8 mouse cellular contexts compared by ENCODE assay signal in the genomic region with DNA sequence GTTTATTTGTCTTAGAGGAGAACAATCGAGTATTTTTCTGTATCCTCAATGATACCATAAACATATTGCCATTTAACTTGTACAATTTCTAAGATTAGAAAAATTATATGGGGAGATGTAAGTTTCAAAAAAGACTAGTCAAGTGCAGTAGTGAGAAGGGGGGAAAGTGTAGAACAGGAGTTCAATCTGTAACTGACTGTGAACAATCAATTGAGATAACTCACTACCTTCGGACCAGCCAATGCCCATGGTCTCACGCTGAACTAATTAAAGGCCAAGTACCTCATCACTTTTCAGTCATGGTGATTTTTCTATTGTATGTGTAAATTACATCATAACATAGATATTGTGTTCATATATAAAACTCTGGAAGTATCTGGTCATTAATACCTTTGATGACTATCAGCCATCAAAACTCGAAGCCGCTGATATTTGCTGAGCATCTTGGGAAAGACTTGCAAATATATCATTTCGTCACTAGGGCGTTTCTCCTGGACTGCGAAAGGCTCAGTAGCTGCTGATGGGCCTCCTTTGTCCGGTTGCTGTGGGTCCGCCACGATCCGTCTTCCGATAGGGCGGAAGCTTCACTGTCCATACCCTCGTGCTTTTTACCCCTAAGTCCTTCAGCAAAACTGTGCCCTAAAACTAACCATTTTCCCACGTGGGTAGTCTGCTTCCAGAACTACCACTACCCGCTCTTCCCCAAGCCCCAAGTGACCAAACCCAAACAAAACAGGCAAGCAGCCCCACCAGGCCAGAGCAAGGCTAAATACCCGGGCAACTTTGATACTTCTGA. TPM values are rescaled to one million over a fixed set of nuclear protein-coding genes. Genes with fewer than 3 reads are reported as not detected.
A peak's percentile ranks its signal among the peaks of the same experiment; 100 is the strongest.
DNase-seq lines count a peak whose midpoint lies in the region; ATAC-seq and TF ChIP-seq lines count a peak whose summit lies in the region.

No protein-coding gene starts in this region.

- peak; percentile 92 for ATAC-seq in embryonic facial prominence, embryonic 15.5 days (ENCODE audit: insufficient number of reproducible peaks, low FRiP score, low TSS enrichment, low read depth)
- ATAC-seq in limb, embryonic 14.5 days (ENCODE audit: low FRiP score, low read depth), result peak; percentile 93
- peak; percentile 95 for ATAC-seq in midbrain, embryonic 16.5 days

- peak overlapping the region; percentile 74 for H3K27ac ChIP-seq in bone marrow, adult 2 months (ENCODE audit: control insufficient read depth, insufficient read depth, low read depth, low read length, poor library complexity)
- H3K27ac ChIP-seq in embryonic facial prominence, embryonic 15.5 days (replicated peaks), result peak overlapping the region; percentile 95
- peak overlapping the region; percentile 94 for H3K27ac ChIP-seq in limb, embryonic 14.5 days (replicated peaks; ENCODE audit: low read depth, low read length)
- peak overlapping the region; percentile 96 for H3K27ac ChIP-seq in midbrain, embryonic 16.5 days (ENCODE audit: low read length)
- H3K27ac ChIP-seq in spleen, adult 2 months (ENCODE audit: insufficient read depth, low read length), result peak overlapping the region; percentile 87

- WGBS in bone marrow, adult 2 months, result under 1% methylated on average over 18 of the region's 18 CpGs
- WGBS in embryonic facial prominence, embryonic 15.5 days, result 2% methylated on average over 18 of the region's 18 CpGs
- WGBS in limb, embryonic 14.5 days, result under 1% methylated on average over 18 of the region's 18 CpGs
- under 1% methylated on average over 18 of the region's 18 CpGs for WGBS in midbrain, embryonic 16.5 days
- 2% methylated on average over 18 of the region's 18 CpGs for WGBS in spleen, adult 2 months

- peak overlapping the region; percentile 60 for H3K9ac ChIP-seq in embryonic facial prominence, embryonic 15.5 days
- H3K9ac ChIP-seq in limb, embryonic 14.5 days (ENCODE audit: low read depth, low read length, severe bottlenecking), result peak overlapping the region; percentile 78
- peak overlapping the region; percentile 83 for H3K9ac ChIP-seq in midbrain, embryonic 16.5 days (ENCODE audit: low read depth, low read length)

- H3K9me3 ChIP-seq in embryonic facial prominence, embryonic 15.5 days (replicated peaks), result no peaks in the 10 kb centered on the region
- no peaks in the 10 kb centered on the region for H3K9me3 ChIP-seq in limb, embryonic 14.5 days (ENCODE audit: control insufficient read depth, low read length)
- H3K9me3 ChIP-seq in midbrain, embryonic 16.5 days (replicated peaks; ENCODE audit: control insufficient read depth, low read length, poor library complexity, severe bottlenecking), result no peaks in the 10 kb centered on the region

- H3K4me1 ChIP-seq in bone marrow, adult 2 months (ENCODE audit: control insufficient read depth, insufficient read depth, low read length), result no peaks in the 10 kb centered on the region; the same call in 1 of the 2 replicates
- H3K4me1 ChIP-seq in embryonic facial prominence, embryonic 15.5 days, result peaks cover 5% of the 10 kb centered on the region; the same call in 1 of the 2 replicates
- 0 out of 2 replicates have a peak, but pooled peaks cover 5% of the 10 kb centered on the region for H3K4me1 ChIP-seq in limb, embryonic 14.5 days (ENCODE audit: control insufficient read depth, insufficient read depth, low read length)
- peaks cover 11% of the 10 kb centered on the region for H3K4me1 ChIP-seq in midbrain, embryonic 16.5 days (ENCODE audit: control insufficient read depth, insufficient read depth, low read length)
- H3K4me1 ChIP-seq in spleen, adult 2 months (ENCODE audit: control insufficient read depth, insufficient read depth, insufficient read length), result peaks cover 4% of the 10 kb centered on the region; the same call in 1 of the 2 replicates

- no peaks in the 10 kb centered on the region for H3K27me3 ChIP-seq in embryonic facial prominence, embryonic 15.5 days
- H3K27me3 ChIP-seq in limb, embryonic 14.5 days (ENCODE audit: control insufficient read depth, insufficient read depth, low read length), result no peaks in the 10 kb centered on the region
- no peaks in the 10 kb centered on the region for H3K27me3 ChIP-seq in midbrain, embryonic 16.5 days (ENCODE audit: control insufficient read depth, insufficient read depth, low read depth, low read length)
- no peaks in the 10 kb centered on the region for H3K27me3 ChIP-seq in spleen, adult 2 months (ENCODE audit: control insufficient read depth, insufficient read depth, low read length)

- H3K4me3 ChIP-seq in bone marrow, adult 2 months (replicated peaks; ENCODE audit: control insufficient read depth, low read depth, low read length), result peak overlapping the region; percentile 70
- H3K4me3 ChIP-seq in embryonic facial prominence, embryonic 15.5 days (replicated peaks), result peak overlapping the region; percentile 58
- H3K4me3 ChIP-seq in limb, embryonic 14.5 days (replicated peaks; ENCODE audit: low read length), result peak overlapping the region; percentile 49
- H3K4me3 ChIP-seq in midbrain, embryonic 16.5 days (ENCODE audit: low read depth, low read length), result peak overlapping the region; percentile 52
- peak overlapping the region; percentile 64 for H3K4me3 ChIP-seq in spleen, adult 2 months (ENCODE audit: extremely low read depth, insufficient read depth, insufficient read length)

- no peaks in the 10 kb centered on the region for H3K36me3 ChIP-seq in embryonic facial prominence, embryonic 15.5 days
- H3K36me3 ChIP-seq in limb, embryonic 14.5 days (ENCODE audit: control insufficient read depth, insufficient read depth, low read length), result no peaks in the 10 kb centered on the region
- H3K36me3 ChIP-seq in midbrain, embryonic 16.5 days (ENCODE audit: control insufficient read depth, insufficient read depth, low read length), result no peaks in the 10 kb centered on the region
- H3K36me3 ChIP-seq in spleen, adult 2 months (ENCODE audit: control insufficient read depth, insufficient read depth, low read length), result no peaks in the 10 kb centered on the region

- DNase-seq in 416B (ENCODE audit: low read depth), result peak; percentile 95
- DNase-seq in heart, adult 9 months (ENCODE audit: low spot score in 2 of 2), result peak; percentile 90 to 93
- DNase-seq in kidney, adult 9 months, result peak; percentile 93
- DNase-seq in limb, embryonic 14.5 days (ENCODE audit: low spot score), result peak; percentile 92
- DNase-seq in spleen, adult 2 months (ENCODE audit: low read depth in 1 of 2, low spot score in 2 of 2), result peak; percentile 69 to 80

- peak; percentile 81 for TF ChIP-seq POLR2A in bone marrow, adult 2 months (IDR thresholded peaks at IDR 0.05; ENCODE audit: borderline replicate concordance, control insufficient read depth, low read depth, low read length)
- TF ChIP-seq POLR2A in limb, embryonic 14.5 days (IDR thresholded peaks at IDR 0.05; ENCODE audit: borderline replicate concordance, extremely low read depth, insufficient read depth, insufficient read length), result peak; percentile 86; the same call in 1 of the 2 replicates
- peak; percentile 91 for TF ChIP-seq POLR2A in spleen, adult 2 months (IDR thresholded peaks at IDR 0.05; ENCODE audit: low read depth, low read length)

- TF ChIP-seq CTCF in bone marrow, adult 2 months (IDR thresholded peaks at IDR 0.05; ENCODE audit: control insufficient read depth, insufficient read depth, low read length), result no peak
- TF ChIP-seq CTCF in spleen, adult 2 months (IDR thresholded peaks at IDR 0.05; ENCODE audit: extremely low read depth, insufficient read depth, insufficient read length, insufficient replicate concordance), result no peak

- peak overlapping the region; percentile 59 for H3K4me2 ChIP-seq in embryonic facial prominence, embryonic 15.5 days (replicated peaks)
- peak overlapping the region; percentile 51 for H3K4me2 ChIP-seq in limb, embryonic 14.5 days (replicated peaks; ENCODE audit: low read depth, low read length, severe bottlenecking)
- H3K4me2 ChIP-seq in midbrain, embryonic 16.5 days (ENCODE audit: low read length), result peak overlapping the region; percentile 74

RNA-seq across cellular contexts. Expression of a gene that starts 25.1 kb away (rescaled TPM):
- 14.3 and 39.4 TPM in 2 replicates for polyA plus RNA-seq in bone marrow, adult 2 months (2011; ENCODE audit: insufficient read depth, insufficient read length, low replicate concordance, missing spikeins)
- 257 and 265 TPM in 2 replicates for polyA plus RNA-seq in embryonic facial prominence, embryonic 15.5 days (2015; fragmentation: Nextera tagmentation; extraction: Ambion mirVana)
- 111 and 139 TPM in 2 replicates for polyA plus RNA-seq in limb, embryonic 14.5 days (2012; rRNA removed)
- 243 and 256 TPM in 2 replicates for polyA plus RNA-seq in limb, embryonic 14.5 days (2014; fragmentation: Nextera tagmentation; extraction: Ambion mirVana)
- 147 and 150 TPM in 2 replicates for polyA plus RNA-seq in midbrain, embryonic 16.5 days (2015; fragmentation: Nextera tagmentation; extraction: Ambion mirVana)
- polyA plus RNA-seq in spleen, adult 2 months (2012; rRNA removed), result 39.3 and 47.8 TPM in 2 replicates

RNA-seq across cellular contexts. Expression of a gene that starts 42.5 kb away (rescaled TPM):
- not detected in 2 replicates for polyA plus RNA-seq in bone marrow, adult 2 months (2011; ENCODE audit: insufficient read depth, insufficient read length, low replicate concordance, missing spikeins)
- polyA plus RNA-seq in embryonic facial prominence, embryonic 15.5 days (2015; fragmentation: Nextera tagmentation; extraction: Ambion mirVana), result 3.5 and 4.1 TPM in 2 replicates
- polyA plus RNA-seq in limb, embryonic 14.5 days (2012; rRNA removed), result 1.8 and 2.0 TPM in 2 replicates
- polyA plus RNA-seq in limb, embryonic 14.5 days (2014; fragmentation: Nextera tagmentation; extraction: Ambion mirVana), result 2.9 and 3.7 TPM in 2 replicates
- 19.5 and 20.9 TPM in 2 replicates for polyA plus RNA-seq in midbrain, embryonic 16.5 days (2015; fragmentation: Nextera tagmentation; extraction: Ambion mirVana)
- polyA plus RNA-seq in spleen, adult 2 months (2012; rRNA removed), result 0.06 and 0.13 TPM in 2 replicates

RNA-seq across cellular contexts. Expression of a gene that starts 47.3 kb away (rescaled TPM):
- polyA plus RNA-seq in bone marrow, adult 2 months (2011; ENCODE audit: insufficient read depth, insufficient read length, low replicate concordance, missing spikeins), result 2.3 and 5.7 TPM in 2 replicates
- 11.5 and 11.9 TPM in 2 replicates for polyA plus RNA-seq in embryonic facial prominence, embryonic 15.5 days (2015; fragmentation: Nextera tagmentation; extraction: Ambion mirVana)
- polyA plus RNA-seq in limb, embryonic 14.5 days (2012; rRNA removed), result 11.7 and 15.5 TPM in 2 replicates
- polyA plus RNA-seq in limb, embryonic 14.5 days (2014; fragmentation: Nextera tagmentation; extraction: Ambion mirVana), result 10.4 and 12.1 TPM in 2 replicates
- polyA plus RNA-seq in midbrain, embryonic 16.5 days (2015; fragmentation: Nextera tagmentation; extraction: Ambion mirVana), result 18.9 and 19.6 TPM in 2 replicates
- 13.0 and 13.6 TPM in 2 replicates for polyA plus RNA-seq in spleen, adult 2 months (2012; rRNA removed)

Comparison
In these comparisons a context has a peak if more than half of its experiments do, and no peak if none do; other contexts are left out.
1. Peak in every context shown above with its lines: DNase-seq, ATAC-seq, H3K4me3 ChIP-seq and H3K27ac ChIP-seq.